Mouse (Mus musculus) ES-Bruce4 (cell line): ENCODE results near the gene Olfr945.

ENCODE experiments used
- CTCF ChIP-seq: IDR thresholded peaks from one replicate; pipeline ENCODE4 v1.8.1; 2011; ENCODE audit warnings: low read depth, low read length
- EP300 ChIP-seq: IDR thresholded peaks from 2 replicates; pipeline ENCODE4 v1.6.1; 2011; ENCODE audit warnings: low read depth, low read length; ENCODE audit not compliant: insufficient read depth
- POLR2A ChIP-seq: IDR thresholded peaks from one replicate; pipeline ENCODE4 v1.8.1; 2011; ENCODE audit warnings: low read length; ENCODE audit not compliant: insufficient read depth

DNA sequence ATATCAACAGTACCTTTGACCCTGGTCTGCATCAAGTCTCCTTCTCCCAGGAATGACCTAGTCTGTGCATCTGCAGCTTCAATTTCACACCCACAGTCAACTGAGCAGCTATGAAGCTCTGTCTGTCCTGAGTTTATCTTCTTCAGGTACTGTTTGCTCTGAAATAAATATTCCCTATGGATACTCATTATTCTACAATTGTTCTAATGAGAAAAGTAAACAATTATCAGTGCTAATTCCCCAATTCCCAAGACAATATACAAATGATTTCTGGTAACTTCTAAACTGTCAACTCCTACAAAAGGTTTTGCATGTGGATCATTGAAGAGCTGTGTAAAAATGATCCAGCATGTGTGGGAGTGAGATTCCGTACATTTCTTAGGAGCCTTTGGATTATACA lies 26.7 kb downstream of the Olfr945 start, which contains the start of gene Olfr1537:
- TF ChIP-seq POLR2A (no peak), CTCF (no peak), EP300 (no peak)
